Mouse (Mus musculus) midbrain, embryonic 12.5 days (tissue): ENCODE measurements around the gene 2810408A11Rik. TPM values are rescaled to one million over a fixed set of nuclear protein-coding genes. Genes with fewer than 3 reads are reported as not detected.
"Not testable (repeated sequence)": the region's sequence is repeated elsewhere in the genome, so short reads cannot be mapped to it uniquely, and the experiment has no call there.

ENCODE experiments used
- ATAC-seq: fragments of 200-750 bp; cut with Nextera tagmentation; 2 replicates; pipeline ENCODE4 v1.8.0; 2017; ENCODE audit warnings: low read depth, moderate TSS enrichment, moderate library complexity; ENCODE audit not compliant: low FRiP score
- H3K27ac ChIP-seq: fragments of 300-500 bp; sonication (generic); replicated peaks from 2 replicates; pipeline ENCODE4 v1.5.1; 2016; ENCODE audit warnings: mild to moderate bottlenecking
- H3K27me3 ChIP-seq: fragments of 300-500 bp; sonication (generic); 2 replicates; pipeline ENCODE4 v1.6.1; 2016; ENCODE audit warnings: mild to moderate bottlenecking
- H3K36me3 ChIP-seq: fragments of 300-500 bp; sonication (generic); 2 replicates; pipeline ENCODE4 v1.6.1; 2016
- H3K4me1 ChIP-seq: fragments of 300-500 bp; sonication (generic); 2 replicates; pipeline ENCODE4 v1.6.1; 2016
- H3K4me2 ChIP-seq: fragments of 300-500 bp; sonication (generic); replicated peaks from 2 replicates; pipeline ENCODE4 v1.6.1; 2016; ENCODE audit warnings: mild to moderate bottlenecking, moderate library complexity
- H3K4me3 ChIP-seq: fragments of 300-500 bp; sonication (generic); 2 replicates; pipeline ENCODE4 v1.5.1; 2016; ENCODE audit warnings: mild to moderate bottlenecking
- H3K9ac ChIP-seq: fragments of 300-500 bp; sonication (generic); replicated peaks from 2 replicates; pipeline ENCODE4 v1.6.1; 2016; ENCODE audit warnings: mild to moderate bottlenecking, moderate library complexity
- H3K9me3 ChIP-seq: fragments of 300-500 bp; sonication (generic); 2 replicates; pipeline ENCODE4 v1.6.1; 2016; ENCODE audit warnings: mild to moderate bottlenecking
- WGBS: fragments of 180-500 bp; shearing (Covaris S2); methylation state at CpG from one replicate; pipeline ENCODE4 v1.1.7; 2016; 5-methylcytosine and 5-hydroxymethylcytosine counted together
- polyA plus RNA-seq: library from polyadenylated mRNA; unstranded; fragments of >200 nt; fragmentation: Nextera tagmentation; extraction: Ambion mirVana; gene quantifications from 2 replicates; pipeline ENCODE4 v1.2.1, GENCODE M21; 2016

2810408A11Rik gene
- polyA plus RNA-seq, 1 experiment from 2014 or later, result 21.8 TPM

GRCm38 (mm10) chr11:69937834-69938233 lies 37.0 kb upstream of the 2810408A11Rik start:
- H3K4me3 ChIP-seq, result no peak overlapping the region
- H3K4me2 ChIP-seq, result no peak overlapping the region
- 0 out of 2 replicates have a peak overlapping the region, but pooled peaks have one; percentile 11 for H3K9ac ChIP-seq
- no peak for ATAC-seq
- WGBS, result 67% methylated on average over 5 of the region's 5 CpGs
- H3K4me1 ChIP-seq, result peaks cover 21% of the 10 kb centered on the region
- peaks cover 69% of the 10 kb centered on the region for H3K27me3 ChIP-seq
- H3K9me3 ChIP-seq, result no peaks in the 10 kb centered on the region
- no peak overlapping the region for H3K27ac ChIP-seq
- H3K36me3 ChIP-seq, result no peaks in the 10 kb centered on the region

- H3K4me3 ChIP-seq, result no peak overlapping the region
- WGBS, result 36% methylated on average over 4 of the region's 4 CpGs
- no peak for ATAC-seq
Observed at GRCm38 (mm10) chr11:69937385-69937784, 36.6 kb upstream of the 2810408A11Rik start.

GRCm38 (mm10) chr11:69936714-69937347 lies 36.0 kb upstream of the 2810408A11Rik start:
- no peaks in the 10 kb centered on the region for H3K9me3 ChIP-seq
- H3K9ac ChIP-seq, result peak overlapping the region; percentile 70; the same call in 1 of the 2 replicates
- whole genome bisulfite sequencing, result 45% methylated on average over 9 of the region's 9 CpGs
- no peak overlapping the region for H3K27ac ChIP-seq
- H3K36me3 ChIP-seq, result no peaks in the 10 kb centered on the region
- peak overlapping the region; percentile 58 for H3K4me3 ChIP-seq
- peaks cover 71% of the 10 kb centered on the region for H3K27me3 ChIP-seq
- peak overlapping the region; percentile 100 for H3K4me2 ChIP-seq
- ATAC-seq, result no peak
- H3K4me1 ChIP-seq, result peaks cover 21% of the 10 kb centered on the region

More at GRCm38 (mm10) chr11:69937385-69937784, 36.6 kb upstream of the 2810408A11Rik start:
- peaks cover 71% of the 10 kb centered on the region for H3K27me3 ChIP-seq
- H3K9me3 ChIP-seq, result no peaks in the 10 kb centered on the region
- H3K36me3 ChIP-seq, result no peaks in the 10 kb centered on the region
- no peak overlapping the region for H3K9ac ChIP-seq
- H3K4me2 ChIP-seq, result no peak overlapping the region
- H3K4me1 ChIP-seq, result peaks cover 21% of the 10 kb centered on the region
- no peak overlapping the region for H3K27ac ChIP-seq

- Histone ChIP-seq H3K9ac (peak overlapping the region; percentile 70), H3K4me1 (peaks cover 21% of the 10 kb centered on the region), H3K27ac (no peak overlapping the region), H3K4me2 (peak overlapping the region; percentile 100), H3K27me3 (peaks cover 71% of the 10 kb centered on the region), H3K9me3 (no peaks in the 10 kb centered on the region), H3K4me3 (peak overlapping the region; percentile 58), H3K36me3 (no peaks in the 10 kb centered on the region)
- 2% methylated on average over 30 of the region's 30 CpGs for WGBS
- ATAC-seq, result no peak; the same call in 1 of the 2 replicates
Observed at GRCm38 (mm10) chr11:69936156-69936555, 35.4 kb upstream of the 2810408A11Rik start.

GRCm38 (mm10) chr11:69935137-69935879 lies 34.5 kb upstream of the 2810408A11Rik start, which contains the start of gene Ybx2:
Gene Ybx2 (plus strand): TSS chr11:69935796.
- Histone ChIP-seq H3K27ac (no peak within 1 kb of the TSS; the same call in 1 of the 2 replicates), H3K4me2 (peak within 1 kb of the TSS; percentile 100), H3K9me3 (no peaks in the 10 kb centered on the region), H3K4me1 (peaks cover 21% of the 10 kb centered on the region), H3K4me3 (peak within 1 kb of the TSS; percentile 58), H3K36me3 (no peaks in the 10 kb centered on the region), H3K9ac (peak within 1 kb of the TSS; percentile 70), H3K27me3 (peaks cover 65% of the 10 kb centered on the region)
- 1% methylated on average over 60 of the region's 62 CpGs for WGBS
- ATAC-seq, result peak; percentile 92

GRCm38 (mm10) chr11:69934681-69935080 lies 33.9 kb upstream of the 2810408A11Rik start:
- H3K4me2 ChIP-seq, result peak overlapping the region; percentile 100
- H3K4me3 ChIP-seq, result no peak overlapping the region
- ATAC-seq, result no peak
- peaks cover 21% of the 10 kb centered on the region for H3K4me1 ChIP-seq
- no peak overlapping the region for H3K9ac ChIP-seq
- H3K27me3 ChIP-seq, result peaks cover 61% of the 10 kb centered on the region
- no peak overlapping the region for H3K27ac ChIP-seq
- no peaks in the 10 kb centered on the region for H3K36me3 ChIP-seq
- WGBS, result 24% methylated on average over 6 of the region's 6 CpGs
- H3K9me3 ChIP-seq, result no peaks in the 10 kb centered on the region

GRCm38 (mm10) chr11:69934169-69934568 lies 33.4 kb upstream of the 2810408A11Rik start:
- H3K27me3 ChIP-seq, result peaks cover 56% of the 10 kb centered on the region
- no peak overlapping the region for H3K27ac ChIP-seq
- no peaks in the 10 kb centered on the region for H3K36me3 ChIP-seq
- ATAC-seq, result peak; percentile 38; the same call in 1 of the 2 replicates
- H3K4me2 ChIP-seq, result peak overlapping the region; percentile 37
- H3K9me3 ChIP-seq, result no peaks in the 10 kb centered on the region
- peak overlapping the region; percentile 17; the same call in 1 of the 2 replicates for H3K4me3 ChIP-seq
- no peak overlapping the region for H3K9ac ChIP-seq
- 2% methylated on average over 18 of the region's 18 CpGs for WGBS
- H3K4me1 ChIP-seq, result peaks cover 21% of the 10 kb centered on the region

- H3K36me3 ChIP-seq, result no peaks in the 10 kb centered on the region
- H3K27me3 ChIP-seq, result peaks cover 45% of the 10 kb centered on the region
- no peak for ATAC-seq
- no peak overlapping the region for H3K4me3 ChIP-seq
- no peak overlapping the region for H3K27ac ChIP-seq
- no peaks in the 10 kb centered on the region for H3K9me3 ChIP-seq
- no peak overlapping the region for H3K4me2 ChIP-seq
- H3K4me1 ChIP-seq, result peaks cover 21% of the 10 kb centered on the region
- H3K9ac ChIP-seq, result no peak overlapping the region
- 76% methylated on average over 4 of the region's 4 CpGs for WGBS
Observed at GRCm38 (mm10) chr11:69933066-69933465, 32.3 kb upstream of the 2810408A11Rik start.

GRCm38 (mm10) chr11:69932254-69932653 lies 31.5 kb upstream of the 2810408A11Rik start:
- peaks cover 37% of the 10 kb centered on the region for H3K27me3 ChIP-seq
- WGBS, result 31% methylated on average over 3 of the region's 3 CpGs
- no peak for ATAC-seq
- H3K36me3 ChIP-seq, result no peaks in the 10 kb centered on the region
- H3K9me3 ChIP-seq, result no peaks in the 10 kb centered on the region
- peaks cover 21% of the 10 kb centered on the region for H3K4me1 ChIP-seq
- no peak overlapping the region for H3K9ac ChIP-seq
- no peak overlapping the region for H3K4me2 ChIP-seq
- no peak overlapping the region for H3K27ac ChIP-seq
- no peak overlapping the region for H3K4me3 ChIP-seq

- H3K4me1 ChIP-seq, result peaks cover 21% of the 10 kb centered on the region
- H3K27me3 ChIP-seq, result peaks cover 32% of the 10 kb centered on the region
- no peak for ATAC-seq
- H3K9ac ChIP-seq, result no peak overlapping the region
- H3K36me3 ChIP-seq, result no peaks in the 10 kb centered on the region
- WGBS, result 74% methylated on average over 8 of the region's 8 CpGs
- H3K9me3 ChIP-seq, result no peaks in the 10 kb centered on the region
- no peak overlapping the region for H3K27ac ChIP-seq
- no peak overlapping the region for H3K4me2 ChIP-seq
- no peak overlapping the region for H3K4me3 ChIP-seq
Observed at GRCm38 (mm10) chr11:69931769-69932168, 31.0 kb upstream of the 2810408A11Rik start.

GRCm38 (mm10) chr11:69930967-69931537 lies 30.3 kb upstream of the 2810408A11Rik start:
- no peaks in the 10 kb centered on the region for H3K9me3 ChIP-seq
- 82% methylated on average over 3 of the region's 3 CpGs for whole genome bisulfite sequencing
- H3K27ac ChIP-seq, result no peak overlapping the region
- peaks cover 14% of the 10 kb centered on the region for H3K4me1 ChIP-seq
- H3K9ac ChIP-seq, result no peak overlapping the region
- H3K4me3 ChIP-seq, result no peak overlapping the region
- no peak overlapping the region for H3K4me2 ChIP-seq
- no peak for ATAC-seq
- peaks cover 25% of the 10 kb centered on the region for H3K27me3 ChIP-seq
- H3K36me3 ChIP-seq, result no peaks in the 10 kb centered on the region

- ATAC-seq, H3K4me1 ChIP-seq, H3K4me3 ChIP-seq, H3K9me3 ChIP-seq, H3K4me2 ChIP-seq, H3K36me3 ChIP-seq, H3K9ac ChIP-seq, H3K27ac ChIP-seq: not testable (repeated sequence)
- H3K27me3 ChIP-seq, result peaks cover 16% of the 10 kb centered on the region
- WGBS, result 88% methylated on average over 8 of the region's 8 CpGs
Observed at GRCm38 (mm10) chr11:69930176-69930575, 29.4 kb upstream of the 2810408A11Rik start.
